Mouse (Mus musculus) heart, postnatal 4 days (tissue): ENCODE measurements around the gene Asap3. TPM values are rescaled to one million over a fixed set of nuclear protein-coding genes. Genes with fewer than 3 reads are reported as not detected.

ENCODE experiments used
- DNase-seq: peaks from one replicate; pipeline ENCODE4 v3.0.0; 2021
- total RNA-seq, 2 experiments: library from RNA; stranded (reverse); gene quantifications; 2 replicates each; pipeline ENCODE4 v1.2.3; 2021

The Asap3 gene
- 1 to 10 TPM; 3.3 to 3.7 TPM for total RNA-seq

- peak; percentile 98 for DNase-seq
Measured at GRCm38 (mm10) chr4:136206033-136206893, at the start of gene Asap3. TSS of gene Asap3 (plus strand) at chr4:136206365.

- DNase-seq: peak; percentile 26
Measured at GRCm38 (mm10) chr4:136158498-136158897, 47.7 kb upstream of the Asap3 start.

DNA sequence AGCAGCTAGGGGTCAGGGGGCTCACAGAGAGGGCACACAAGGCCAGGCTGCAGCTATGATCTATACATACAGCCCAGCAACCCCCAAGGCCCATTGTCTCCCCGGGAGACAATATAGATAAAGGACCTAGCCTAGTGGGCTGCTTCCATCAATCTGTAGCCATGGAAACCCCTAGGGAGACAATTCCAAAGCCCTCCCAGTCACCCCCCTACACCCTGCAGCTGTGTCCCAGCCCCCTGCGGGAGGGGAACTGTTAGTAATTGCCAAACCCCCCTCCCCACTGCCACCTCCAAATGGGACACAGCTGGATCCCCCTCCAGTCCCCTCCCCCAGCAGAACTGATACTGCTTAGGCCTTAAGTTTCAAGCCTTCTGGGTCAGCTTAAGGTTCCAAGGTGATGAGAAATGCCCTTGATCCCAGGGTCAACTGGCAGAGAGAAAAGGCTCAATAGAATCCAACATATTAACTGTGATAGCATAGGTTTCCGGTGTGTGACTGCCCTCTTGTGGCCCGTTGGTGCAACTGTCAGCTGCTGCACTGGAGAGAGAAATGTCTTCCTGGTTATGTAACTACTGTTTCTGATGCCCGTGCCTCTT is 46.3 kb upstream of the Asap3 start:
- peak; percentile 83 for DNase-seq

DNA sequence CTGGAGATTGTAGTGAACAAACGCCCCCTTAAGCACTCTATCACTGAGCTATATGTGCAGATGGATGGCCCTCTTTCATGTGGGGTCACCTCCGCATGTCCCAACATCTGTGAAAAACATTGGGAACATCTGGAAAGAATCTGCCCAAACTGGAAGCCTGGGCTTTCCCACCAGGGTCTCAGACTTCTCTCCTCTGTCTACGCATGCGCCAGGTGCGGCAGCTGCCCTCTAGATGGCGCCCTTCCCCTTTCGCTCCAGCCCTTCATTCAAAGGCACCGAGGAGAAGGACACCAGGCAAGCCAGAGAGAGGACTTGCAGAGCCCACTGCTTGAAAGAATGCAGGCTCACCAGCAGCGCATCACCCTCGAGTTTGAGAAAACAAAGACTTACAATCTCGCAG is 42.7 kb upstream of the Asap3 start:
- DNase-seq: peak; percentile 95

GRCm38 (mm10) chr4:136164981-136165380 is 41.2 kb upstream of the Asap3 start:
- no peak for DNase-seq

GRCm38 (mm10) chr4:136167701-136168100 is 38.5 kb upstream of the Asap3 start:
- DNase-seq: no peak

DNA sequence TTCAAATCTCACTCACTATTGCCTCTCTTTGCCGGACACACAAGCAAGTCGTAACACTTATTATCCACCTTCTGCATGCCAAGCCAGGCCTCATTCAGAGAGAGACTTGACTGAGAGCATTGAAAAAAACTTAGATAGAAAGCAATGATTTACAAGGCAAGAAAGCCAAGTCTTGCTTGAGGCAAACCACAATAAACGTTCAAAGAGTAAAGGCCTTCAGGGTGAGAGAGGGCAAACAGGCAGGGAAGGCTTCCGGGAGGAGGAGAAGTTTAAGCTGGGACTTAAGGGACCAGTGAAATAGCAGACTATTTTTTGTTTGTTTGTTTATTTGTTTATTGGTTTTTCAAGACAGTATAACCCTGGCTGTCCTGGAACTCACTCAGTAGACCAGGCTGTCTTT is 35.8 kb upstream of the Asap3 start:
- DNase-seq: no peak

- no peak for DNase-seq
Measured at GRCm38 (mm10) chr4:136171455-136171854, 34.7 kb upstream of the Asap3 start.

- DNase-seq: peak; percentile 81
Measured at GRCm38 (mm10) chr4:136172011-136172541, 34.1 kb upstream of the Asap3 start, which contains the start of gene E2f2. TSS of gene E2f2 (plus strand) at chr4:136172394.

- peak; percentile 81 for DNase-seq
Measured at GRCm38 (mm10) chr4:136172542-136173209, 33.5 kb upstream of the Asap3 start.

DNA sequence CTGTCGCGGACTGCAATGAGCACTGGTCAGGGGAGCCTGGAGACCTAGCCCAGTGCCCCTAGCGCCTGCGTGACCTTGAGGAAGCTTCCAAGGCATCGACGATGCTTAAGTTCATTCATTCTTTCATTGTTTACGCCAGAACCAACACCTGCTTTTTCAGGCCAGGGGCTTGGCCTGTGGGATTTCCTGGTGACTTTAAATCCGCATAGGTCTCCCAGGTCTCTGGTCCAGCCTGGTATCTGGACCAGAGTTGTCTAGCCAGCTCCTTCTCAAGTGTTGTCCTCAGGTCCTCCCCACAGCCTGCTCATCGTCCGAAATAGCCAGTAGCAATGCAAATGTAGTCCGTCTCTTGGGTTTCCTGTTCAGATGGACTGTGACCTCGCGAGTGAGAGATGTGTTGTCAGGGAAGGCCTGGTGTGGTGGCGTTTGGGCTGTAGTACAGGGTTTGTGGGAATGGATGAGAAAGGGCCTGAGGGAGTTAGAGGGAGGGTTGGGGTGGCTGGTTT is 32.9 kb upstream of the Asap3 start:
- DNase-seq: no peak

DNA sequence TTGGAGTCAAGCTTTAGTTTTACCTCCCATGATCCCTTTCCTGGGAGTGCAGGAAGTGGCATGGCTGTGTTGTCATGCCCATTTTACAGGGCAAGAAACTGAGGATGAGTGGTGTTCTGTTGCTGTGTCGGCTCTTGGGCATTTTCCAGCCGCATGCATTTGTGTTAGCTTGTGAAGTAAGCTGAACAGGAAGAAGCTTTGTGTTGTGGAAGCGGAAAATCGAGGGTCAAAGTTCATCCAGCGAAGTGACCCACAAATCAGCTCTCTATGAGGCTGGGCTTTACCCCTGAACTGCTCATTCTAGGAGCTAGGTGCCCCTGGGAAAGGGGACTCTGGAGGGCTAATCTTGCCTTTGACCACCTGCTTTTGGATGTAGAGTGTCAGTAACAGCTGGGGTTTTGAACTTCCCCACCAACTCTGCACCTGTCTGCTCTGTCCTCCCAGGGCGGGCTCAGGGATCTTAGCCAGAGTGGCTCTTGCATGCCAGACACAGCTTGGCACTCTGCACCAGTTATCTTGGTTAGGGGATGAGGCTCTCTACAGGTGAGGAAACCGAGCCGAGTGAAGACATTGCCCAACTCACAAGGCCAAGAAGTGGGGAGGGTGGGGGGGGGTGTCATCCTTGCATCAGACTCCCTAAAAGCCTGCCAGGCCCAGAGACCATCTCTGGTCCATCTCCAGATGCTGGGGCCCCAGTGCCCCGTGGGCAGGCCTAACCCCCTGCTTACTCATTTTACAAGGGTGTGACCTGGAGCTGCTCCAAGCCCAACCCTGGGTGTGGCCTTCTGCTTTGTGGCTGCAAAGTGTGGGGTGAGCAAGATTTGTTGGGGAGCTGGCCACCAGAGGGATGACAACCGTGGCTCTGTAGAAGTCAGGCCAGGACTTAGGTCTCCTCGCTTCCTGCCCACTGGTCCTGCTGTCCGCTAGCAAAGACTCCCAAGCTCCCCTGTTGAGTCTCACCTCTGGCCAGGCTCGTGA is 31.7 kb upstream of the Asap3 start:
- DNase-seq: peak; percentile 45

GRCm38 (mm10) chr4:136176022-136176552 is 30.1 kb upstream of the Asap3 start:
- no peak for DNase-seq

DNA sequence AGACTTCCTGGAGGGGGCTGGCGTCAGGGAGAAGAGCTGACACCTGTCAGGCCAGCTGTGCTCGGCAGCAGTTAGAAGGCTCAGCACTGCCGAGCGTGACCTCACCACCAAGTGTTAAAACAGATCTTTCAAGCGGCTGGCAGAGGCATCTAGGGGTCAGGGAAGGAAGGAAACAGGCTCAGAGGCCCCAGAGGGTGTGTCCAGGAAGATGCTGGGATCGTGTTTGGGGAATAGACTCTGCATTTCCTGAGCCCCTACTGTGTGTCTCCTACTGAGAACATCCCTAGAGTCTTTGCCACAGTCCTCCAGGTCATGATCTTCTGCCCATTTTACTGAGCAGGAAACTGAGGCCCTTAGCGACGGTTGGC is 28.9 kb upstream of the Asap3 start:
- DNase-seq: peak; percentile 48

- DNase-seq: peak; percentile 69
Measured at GRCm38 (mm10) chr4:136177612-136178474, 28.3 kb upstream of the Asap3 start.

GRCm38 (mm10) chr4:136178475-136178921 is 27.7 kb upstream of the Asap3 start:
- DNase-seq: no peak

DNA sequence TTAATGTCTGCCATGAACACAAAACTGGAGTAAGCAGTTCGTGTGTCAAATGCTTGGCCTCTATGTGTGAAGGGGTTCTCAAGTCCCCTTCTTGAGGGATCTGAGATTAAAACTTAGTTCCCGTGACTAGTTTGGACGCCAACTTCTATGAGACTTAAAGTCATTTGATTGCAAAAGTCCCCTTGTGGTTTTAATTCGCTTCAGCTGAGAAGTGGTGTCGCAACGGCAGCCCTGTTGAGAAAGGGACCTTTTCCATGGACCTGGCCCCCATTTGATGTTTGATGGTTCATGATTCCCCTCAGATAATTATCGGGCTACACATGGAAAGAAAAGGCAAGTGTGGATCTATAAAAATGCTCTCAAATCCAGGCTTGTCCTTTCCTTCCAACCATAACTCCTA is 26.7 kb upstream of the Asap3 start:
- DNase-seq: no peak

GRCm38 (mm10) chr4:136179998-136180397 is 26.2 kb upstream of the Asap3 start:
- peak; percentile 93 for DNase-seq

GRCm38 (mm10) chr4:136180408-136181330 is 25.5 kb upstream of the Asap3 start:
- peak; percentile 86 for DNase-seq
